Mouse (Mus musculus) erythroblast, embryonic 14.5 days (primary cell): ENCODE results near the gene Dlgap4. TPM values are rescaled to one million over a fixed set of nuclear protein-coding genes. Genes with fewer than 3 reads are reported as not detected.

Experiments used
- H3K27me3 ChIP-seq: 2 replicates; pipeline ENCODE4 v1.6.1; 2012; ENCODE audit warnings: inconsistent platforms; ENCODE audit not compliant: control insufficient read depth
- H3K36me3 ChIP-seq: 2 replicates; pipeline ENCODE4 v1.6.1; 2012; ENCODE audit warnings: mild to moderate bottlenecking, inconsistent platforms; ENCODE audit not compliant: control insufficient read depth
- H3K4me1 ChIP-seq: 2 replicates; pipeline ENCODE4 v1.6.1; 2012; ENCODE audit warnings: inconsistent platforms; ENCODE audit not compliant: control insufficient read depth
- H3K4me3 ChIP-seq: replicated peaks from 2 replicates; pipeline ENCODE3; 2012; ENCODE audit warnings: moderate library complexity, mild to moderate bottlenecking, inconsistent platforms
- H3K9me3 ChIP-seq: 2 replicates; pipeline ENCODE4 v1.6.1; 2012; ENCODE audit warnings: low read length, inconsistent platforms, mixed read lengths; ENCODE audit not compliant: control insufficient read depth
- GATA1 ChIP-seq: IDR thresholded peaks from 2 replicates; pipeline ENCODE4 v1.6.1; 2012; ENCODE audit warnings: low read length, inconsistent platforms, mixed read lengths
- TAL1 ChIP-seq: IDR thresholded peaks from 3 replicates; pipeline ENCODE4 v1.6.1; 2012; ENCODE audit warnings: low read length, inconsistent platforms, mixed read lengths
- polyA plus RNA-seq: library from polyadenylated mRNA; stranded (reverse); fragments of >175 nt; gene quantifications from 2 replicates; pipeline ENCODE4 v1.2.3, GENCODE M21; 2012

The Dlgap4 gene
- polyA plus RNA-seq, 1 experiment = 2.2 TPM

DNA sequence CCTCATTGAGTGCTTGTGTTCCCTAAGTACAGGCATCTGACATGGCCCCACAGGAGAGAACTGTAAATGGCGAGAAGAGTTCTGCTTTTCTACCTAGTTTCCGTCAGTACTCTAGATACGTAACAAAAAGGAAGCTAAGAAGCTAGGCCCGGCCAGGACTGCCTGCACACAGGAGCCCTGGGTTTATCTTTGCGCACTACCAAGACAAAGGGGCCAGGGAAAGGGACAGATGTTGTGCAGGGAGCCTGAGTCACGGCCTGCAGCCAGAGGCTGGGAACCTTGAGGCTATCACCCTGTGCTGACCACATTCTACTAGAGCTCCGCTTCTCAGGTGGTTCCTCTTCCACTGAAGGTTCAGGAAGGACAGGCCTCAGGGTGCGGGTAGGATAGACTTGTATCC is 136.2 kb downstream of the Dlgap4 start:
- Histone ChIP-seq H3K4me1 (peaks cover 25% of the 10 kb centered on the region), H3K36me3 (peaks cover 27% of the 10 kb centered on the region), H3K9me3 (no peaks in the 10 kb centered on the region), H3K4me3 (no peak overlapping the region), H3K27me3 (no peaks in the 10 kb centered on the region)
- TF ChIP-seq TAL1 (no peak), GATA1 (no peak)

DNA sequence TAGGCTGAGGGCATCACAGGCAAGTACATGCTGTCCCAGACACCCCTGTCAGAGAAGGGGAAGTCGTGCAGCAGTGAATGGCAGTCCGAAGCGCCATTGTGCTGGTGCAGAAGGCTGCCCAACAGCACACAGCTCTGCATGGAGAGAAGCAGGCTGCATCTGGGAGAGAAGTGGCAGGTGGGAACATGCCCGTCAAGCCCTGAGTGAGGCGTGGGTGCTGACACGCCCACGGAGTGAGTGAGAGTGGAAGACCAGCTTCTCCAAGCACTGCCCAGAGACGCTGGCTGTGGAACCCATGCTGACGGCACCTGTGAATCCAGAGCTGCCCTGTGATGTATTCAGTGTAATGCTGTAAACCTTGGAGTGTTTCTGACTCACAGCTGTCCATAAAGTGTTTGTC is 143.4 kb downstream of the Dlgap4 start:
- Histone ChIP-seq H3K4me1 (peaks cover 3% of the 10 kb centered on the region; the same call in 1 of the 2 replicates), H3K36me3 (peaks cover 22% of the 10 kb centered on the region), H3K27me3 (no peaks in the 10 kb centered on the region), H3K4me3 (no peak overlapping the region), H3K9me3 (peaks cover 3% of the 10 kb centered on the region)
- TF ChIP-seq GATA1 (no peak), TAL1 (no peak)

DNA sequence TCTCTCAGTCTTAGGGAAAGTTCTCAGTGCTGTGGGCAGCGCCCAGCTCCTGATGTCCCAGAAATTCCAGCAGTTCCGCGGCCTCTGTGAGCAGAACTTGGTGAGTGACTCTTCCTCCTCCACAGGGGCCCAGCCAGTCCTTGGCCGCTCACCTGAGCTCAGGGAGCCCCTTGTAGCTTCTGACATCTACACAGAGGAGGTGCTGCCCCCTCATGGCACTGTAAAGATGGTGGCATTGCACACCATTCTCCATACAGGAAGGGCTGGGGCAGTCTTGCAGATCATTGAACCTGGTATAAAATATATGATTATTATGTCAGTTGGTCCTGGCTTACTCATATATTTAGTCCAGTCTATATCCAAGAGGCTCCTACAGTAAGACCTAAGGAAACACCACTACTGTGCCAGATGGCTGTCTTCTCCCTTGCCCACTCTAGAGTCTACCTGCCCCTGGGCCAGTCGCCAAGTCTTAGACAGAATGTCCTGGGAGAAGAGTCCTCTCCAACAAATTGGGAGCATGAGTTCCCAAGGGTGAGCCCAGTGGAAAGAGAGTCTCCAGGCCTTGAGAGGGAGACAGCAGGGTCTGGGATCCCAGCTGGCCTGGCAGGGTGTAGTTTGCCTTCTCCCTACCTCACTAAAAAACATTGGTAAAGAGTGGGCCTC is 147.5 kb downstream of the Dlgap4 start:
- peaks cover 10% of the 10 kb centered on the region for H3K4me1 ChIP-seq
- TF ChIP-seq TAL1 = no peak
- TF ChIP-seq GATA1 = no peak
- H3K27me3 ChIP-seq = no peaks in the 10 kb centered on the region
- H3K9me3 ChIP-seq = peaks cover 3% of the 10 kb centered on the region
- no peak overlapping the region for H3K4me3 ChIP-seq
- H3K36me3 ChIP-seq = peaks cover 21% of the 10 kb centered on the region

DNA sequence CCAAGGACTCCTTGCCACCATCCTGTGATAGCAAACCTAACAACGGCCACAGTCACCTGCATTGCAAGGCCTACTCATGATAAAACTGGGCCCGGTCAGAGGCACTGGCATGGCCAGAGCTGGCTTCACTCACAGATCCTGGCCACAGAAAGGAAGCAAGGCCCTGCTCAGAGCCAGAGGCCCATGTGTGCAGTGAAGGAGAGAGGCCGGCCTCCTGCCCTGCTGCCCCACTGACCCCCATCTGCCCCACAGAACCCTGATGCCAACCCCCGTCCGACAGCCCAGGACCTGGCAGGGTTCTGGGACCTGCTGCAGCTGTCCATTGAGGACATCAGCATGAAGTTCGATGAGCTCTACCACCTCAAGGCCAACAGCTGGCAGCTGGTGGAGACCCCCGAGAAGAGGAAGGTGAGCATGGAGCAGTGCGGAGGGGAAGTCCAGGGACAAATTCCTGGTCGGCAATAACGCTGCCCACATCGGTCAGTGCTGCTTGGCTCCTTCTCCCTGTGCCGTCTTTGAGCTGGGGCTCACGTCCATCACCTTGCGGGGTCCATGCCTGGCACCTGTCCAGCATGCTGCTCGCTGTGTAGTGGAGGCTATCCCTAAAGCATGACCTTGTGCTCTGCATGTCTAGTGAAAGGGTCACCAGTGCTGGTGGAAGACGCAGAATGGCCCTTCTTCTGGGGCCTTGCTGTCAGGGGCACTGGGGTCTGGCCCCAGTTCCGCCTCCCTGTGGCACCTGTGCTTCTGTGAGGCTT is 148.2 kb downstream of the Dlgap4 start:
- Histone ChIP-seq H3K4me1 (peaks cover 17% of the 10 kb centered on the region), H3K36me3 (peaks cover 15% of the 10 kb centered on the region)
- no peak for TF ChIP-seq TAL1
- no peak for TF ChIP-seq GATA1

DNA sequence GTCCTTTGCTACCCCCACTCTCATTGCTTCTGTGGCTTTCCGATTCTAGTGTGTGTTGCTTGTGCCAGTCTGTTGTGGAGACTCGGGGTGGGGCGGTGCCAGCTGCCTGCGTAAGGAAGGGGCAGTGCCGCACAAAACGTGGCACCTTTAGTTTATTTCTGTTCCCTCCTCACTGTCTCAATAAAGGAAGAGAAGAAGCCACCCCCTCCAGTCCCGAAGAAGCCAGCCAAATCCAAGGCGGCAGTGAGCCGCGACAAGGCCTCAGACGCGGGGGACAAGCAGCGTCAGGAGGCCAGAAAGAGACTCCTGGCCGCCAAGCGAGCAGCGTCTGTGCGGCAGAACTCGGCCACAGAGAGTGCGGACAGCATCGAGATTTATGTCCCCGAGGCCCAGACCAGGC is 149.0 kb downstream of the Dlgap4 start:
- Histone ChIP-seq H3K4me3 (no peak overlapping the region), H3K36me3 (peaks cover 10% of the 10 kb centered on the region), H3K27me3 (no peaks in the 10 kb centered on the region), H3K9me3 (no peaks in the 10 kb centered on the region), H3K4me1 (peaks cover 25% of the 10 kb centered on the region)
- TF ChIP-seq GATA1 (no peak), TAL1 (no peak)

More for the DNA sequence above, 148.2 kb downstream of the Dlgap4 start:
- Histone ChIP-seq H3K4me3 (no peak overlapping the region), H3K27me3 (no peaks in the 10 kb centered on the region), H3K9me3 (no peaks in the 10 kb centered on the region)

DNA sequence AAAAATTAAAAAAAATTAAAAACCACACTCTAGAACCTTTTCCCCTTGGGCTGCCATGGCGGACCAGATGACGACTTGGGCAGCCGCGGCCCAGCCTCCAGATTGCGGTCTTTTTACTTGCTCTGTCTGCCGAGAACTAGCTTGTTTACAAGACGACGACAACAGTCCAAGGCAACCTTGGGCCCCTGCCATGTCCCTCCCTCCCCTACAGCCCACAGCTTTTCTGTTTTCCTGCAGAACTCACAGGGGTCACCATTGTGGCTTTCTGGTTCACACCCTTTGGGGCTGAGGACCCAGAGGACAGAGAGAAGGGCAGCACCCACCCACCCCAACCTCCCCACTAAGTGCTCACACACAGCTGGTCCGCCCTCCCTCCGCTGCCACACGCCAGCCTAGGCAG is 149.6 kb downstream of the Dlgap4 start:
- Histone ChIP-seq H3K36me3 (peaks cover 10% of the 10 kb centered on the region), H3K4me1 (peaks cover 28% of the 10 kb centered on the region), H3K27me3 (no peaks in the 10 kb centered on the region), H3K4me3 (no peak overlapping the region), H3K9me3 (no peaks in the 10 kb centered on the region)
- TF ChIP-seq GATA1 = no peak
- no peak for TF ChIP-seq TAL1

DNA sequence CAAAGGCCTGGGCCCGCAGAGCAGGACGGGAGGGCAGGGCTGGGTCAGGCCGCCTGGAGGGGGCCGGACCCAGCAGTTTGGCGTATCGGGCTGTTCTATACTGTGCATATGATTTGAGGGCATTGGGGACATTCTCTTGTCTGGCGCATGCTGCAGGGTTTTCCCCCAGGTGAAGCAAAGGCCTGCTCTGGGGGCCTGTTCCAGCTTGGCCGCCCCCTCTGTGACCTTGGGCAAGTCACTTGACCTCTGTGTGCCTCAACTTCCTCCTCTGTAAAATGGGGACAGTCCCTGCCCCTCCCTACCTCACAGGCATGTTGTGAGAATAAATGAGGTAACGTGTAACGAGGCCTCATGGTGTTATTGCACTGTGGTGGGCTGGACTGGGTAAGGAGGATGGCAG is 150.5 kb downstream of the Dlgap4 start:
- Histone ChIP-seq H3K4me1 (peaks cover 28% of the 10 kb centered on the region), H3K4me3 (no peak overlapping the region), H3K36me3 (peaks cover 10% of the 10 kb centered on the region), H3K27me3 (no peaks in the 10 kb centered on the region), H3K9me3 (no peaks in the 10 kb centered on the region)
- no peak for TF ChIP-seq TAL1
- TF ChIP-seq GATA1 = no peak

DNA sequence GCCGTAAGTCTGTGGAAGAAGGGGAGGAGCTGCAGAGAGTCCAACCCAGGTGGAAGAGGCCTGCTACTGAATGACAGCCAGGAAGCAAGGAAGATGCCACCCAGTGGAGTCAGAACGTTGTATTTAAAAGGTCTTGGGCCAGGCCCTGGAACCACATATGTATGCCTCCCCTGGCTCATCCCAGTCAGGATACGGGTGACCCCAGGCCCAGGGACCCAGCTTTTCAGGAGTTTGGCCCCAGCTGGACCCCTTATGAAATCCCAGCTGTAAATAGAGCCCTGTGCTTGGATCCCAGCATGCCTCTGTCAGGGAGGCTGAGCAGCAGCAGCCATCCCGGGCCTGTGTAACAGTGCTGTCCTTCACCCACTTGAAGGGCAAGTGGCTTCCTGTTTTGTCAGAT is 151.2 kb downstream of the Dlgap4 start:
- Histone ChIP-seq H3K4me1 (peaks cover 28% of the 10 kb centered on the region), H3K4me3 (no peak overlapping the region), H3K27me3 (no peaks in the 10 kb centered on the region), H3K36me3 (peaks cover 10% of the 10 kb centered on the region), H3K9me3 (no peaks in the 10 kb centered on the region)
- TF ChIP-seq TAL1 (no peak), GATA1 (no peak)

DNA sequence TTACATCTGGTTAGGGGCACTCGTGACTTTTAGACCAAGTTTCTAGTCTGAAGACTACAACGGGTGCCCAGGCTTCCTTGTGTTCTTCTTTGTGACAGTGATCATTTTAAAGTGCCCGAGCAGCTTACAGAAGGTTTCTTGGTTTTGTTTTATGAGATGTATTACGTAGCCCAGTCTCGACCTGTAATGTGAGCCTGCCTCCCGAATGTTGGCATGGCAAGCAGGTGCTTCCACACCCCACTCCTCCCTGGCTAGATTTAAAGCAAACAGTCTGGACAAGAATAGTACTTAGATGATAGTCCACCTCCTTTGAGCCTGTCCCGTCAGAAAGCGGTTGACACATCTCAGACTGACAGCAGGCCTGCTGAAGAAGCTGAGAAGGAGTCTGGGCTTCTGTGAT is 152.1 kb downstream of the Dlgap4 start:
- Histone ChIP-seq H3K4me1 (peaks cover 28% of the 10 kb centered on the region), H3K9me3 (no peaks in the 10 kb centered on the region), H3K4me3 (no peak overlapping the region), H3K27me3 (no peaks in the 10 kb centered on the region), H3K36me3 (peaks cover 10% of the 10 kb centered on the region)
- no peak for TF ChIP-seq TAL1
- TF ChIP-seq GATA1 = no peak
